Mouse (Mus musculus) hematopoietic stem cell, adult 5-6 weeks (primary cell): ENCODE data around the gene Dhrs11. TPM values are rescaled to one million over a fixed set of nuclear protein-coding genes. Genes with fewer than 3 reads are reported as not detected.
"Not testable (repeated sequence)": the region's sequence is repeated elsewhere in the genome, so short reads cannot be mapped to it uniquely, and the experiment has no call there.

ENCODE experiments used
- ATAC-seq, 2 experiments: fragments of 125-278 bp in 1 of 2; replicated peaks in 1 of 2; 2 replicates each; pipeline ENCODE4 v1.8.0; 2016 to 2017; ENCODE audit warnings: inconsistent platforms in 2 of 2, mild to moderate bottlenecking in 2 of 2, moderate number of reproducible peaks in 2 of 2, low read depth in 1 of 2, moderate TSS enrichment in 1 of 2; ENCODE audit not compliant: low FRiP score in 2 of 2, poor library complexity in 2 of 2, severe bottlenecking in 2 of 2, insufficient read depth in 1 of 2, low TSS enrichment in 1 of 2
- total RNA-seq: library from RNA; stranded (forward); fragments of 172-1452, 232-1000 nt; gene quantifications from 2 replicates; pipeline ENCODE4 v1.2.3, GENCODE M21; 2017

Gene Dhrs11
- total RNA-seq, result 21.3 and 22.0 TPM in 2 replicates

- peak; percentile 90 to 95 for ATAC-seq
These were observed at the start of gene Dhrs11 for GRCm38 (mm10) chr11:84828516-84829399. Dhrs11 (minus strand) TSS chr11:84828994.

DNA sequence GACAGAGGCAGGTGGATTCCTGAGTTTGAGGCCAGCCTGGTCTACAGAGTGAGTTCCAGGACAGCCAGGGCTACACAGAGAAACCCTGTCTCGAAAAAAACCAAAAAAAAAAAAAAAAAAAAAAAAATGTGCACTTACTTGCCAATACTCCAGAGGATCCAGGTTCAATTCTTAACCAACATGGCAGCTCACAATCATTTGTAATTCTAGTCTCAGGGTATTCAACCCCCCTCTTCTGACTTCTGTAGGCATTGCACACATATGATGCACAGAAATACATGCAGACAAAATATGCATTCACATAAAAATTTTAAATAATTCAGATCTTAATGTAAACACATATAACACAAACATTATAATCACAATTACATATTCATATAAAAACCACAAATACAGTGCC is 47.2 kb upstream of the Dhrs11 start:
- not testable (repeated sequence) for ATAC-seq

DNA sequence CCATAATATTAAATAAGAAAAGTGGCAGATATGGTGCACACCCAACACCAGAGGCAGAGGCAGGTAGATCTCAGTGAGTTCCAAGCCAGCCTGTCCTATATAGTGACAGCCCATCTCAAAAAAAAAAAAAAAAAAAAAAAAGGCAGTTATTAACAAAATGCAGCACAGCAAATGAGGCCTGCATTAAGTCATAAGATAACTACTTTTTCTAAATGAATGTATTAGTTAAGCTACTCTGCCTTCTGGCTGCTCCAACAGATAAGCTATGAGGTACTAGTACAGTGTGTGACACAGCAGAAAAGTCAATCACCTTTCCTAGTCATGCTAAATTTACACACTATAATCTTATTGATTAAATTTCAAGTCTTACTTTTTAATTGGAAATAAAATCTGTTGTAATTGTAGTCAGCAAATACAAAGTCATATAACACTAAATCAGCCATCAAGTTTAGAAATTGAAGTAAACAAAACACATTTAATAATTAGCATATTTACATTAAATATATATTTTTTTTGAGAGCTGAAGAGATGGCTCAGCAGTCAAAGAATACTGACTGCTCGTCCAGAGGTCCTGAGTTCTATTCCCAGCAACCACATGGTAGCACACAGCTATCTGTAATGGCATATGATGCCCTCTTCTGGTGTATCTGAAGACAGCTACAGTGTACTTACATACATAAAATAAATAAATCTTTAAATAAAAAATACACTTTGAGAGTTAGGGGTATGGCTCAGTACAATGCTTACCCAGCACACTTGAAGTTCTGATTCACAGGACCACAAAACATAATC is 44.4 kb upstream of the Dhrs11 start:
- ATAC-seq, result no peak

DNA sequence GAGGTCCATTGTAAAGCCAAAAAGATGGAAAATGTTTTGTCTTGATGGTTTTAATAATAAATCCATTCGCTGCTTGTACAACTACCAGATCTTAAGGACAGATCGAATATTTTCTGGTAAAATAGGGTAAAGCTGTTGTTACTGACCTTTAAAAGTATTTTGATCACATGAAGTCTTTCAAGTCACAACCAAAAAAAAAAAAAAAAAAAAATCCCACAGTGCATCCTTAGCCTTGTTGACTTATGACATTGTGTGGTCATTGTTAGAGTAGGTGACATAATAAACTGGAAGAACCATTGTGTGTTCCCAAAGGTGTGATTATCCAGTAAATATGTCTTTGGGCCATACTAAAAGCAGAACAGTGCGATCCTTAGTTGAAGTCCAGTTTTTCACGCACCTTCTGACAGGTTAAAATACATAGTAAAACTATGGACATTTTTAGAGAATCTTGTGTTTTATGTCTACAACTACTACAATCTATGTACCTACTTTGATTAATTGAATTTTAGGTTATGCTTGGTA is 42.8 kb upstream of the Dhrs11 start:
- no peak for ATAC-seq

GRCm38 (mm10) chr11:84871046-84871445 is 42.3 kb upstream of the Dhrs11 start:
- ATAC-seq, result peak in 1 of 2 experiments; percentile 1; a peak in 2 of 4 replicates

- peak; percentile 62 to 74 for ATAC-seq
These were observed 41.7 kb upstream of the Dhrs11 start, which contains the start of gene Ggnbp2 for GRCm38 (mm10) chr11:84870337-84871043. Ggnbp2 (minus strand) TSS chr11:84870817.

- peak; percentile 78 to 81 for ATAC-seq
These were observed 40.9 kb upstream of the Dhrs11 start for GRCm38 (mm10) chr11:84869537-84870232.

- ATAC-seq, result no peak
These were observed 40.0 kb upstream of the Dhrs11 start for GRCm38 (mm10) chr11:84868786-84869259.

GRCm38 (mm10) chr11:84867586-84867985 is 38.8 kb upstream of the Dhrs11 start:
- ATAC-seq, result no peak

- no peak for ATAC-seq
These were observed 36.5 kb upstream of the Dhrs11 start for GRCm38 (mm10) chr11:84865268-84865667.

DNA sequence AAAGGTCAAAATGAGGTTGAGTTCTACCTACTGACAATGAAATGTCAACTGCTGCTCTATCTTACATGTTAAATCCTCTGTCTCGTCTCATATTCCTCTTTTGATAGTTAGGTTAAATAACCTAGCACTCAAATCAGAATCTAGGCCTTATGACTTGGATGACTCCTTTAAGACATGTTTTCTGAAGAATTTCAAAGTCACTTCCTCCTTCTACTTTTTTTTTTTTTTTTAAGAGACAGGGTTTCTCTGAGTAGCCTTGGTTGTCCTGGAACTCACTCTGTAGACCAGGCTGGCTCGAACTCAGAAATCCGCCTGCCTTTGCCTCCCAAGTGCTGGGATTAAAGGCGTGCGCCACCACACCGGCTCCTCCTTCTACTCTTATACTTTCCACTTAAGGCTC is 26.5 kb upstream of the Dhrs11 start:
- no peak for ATAC-seq

DNA sequence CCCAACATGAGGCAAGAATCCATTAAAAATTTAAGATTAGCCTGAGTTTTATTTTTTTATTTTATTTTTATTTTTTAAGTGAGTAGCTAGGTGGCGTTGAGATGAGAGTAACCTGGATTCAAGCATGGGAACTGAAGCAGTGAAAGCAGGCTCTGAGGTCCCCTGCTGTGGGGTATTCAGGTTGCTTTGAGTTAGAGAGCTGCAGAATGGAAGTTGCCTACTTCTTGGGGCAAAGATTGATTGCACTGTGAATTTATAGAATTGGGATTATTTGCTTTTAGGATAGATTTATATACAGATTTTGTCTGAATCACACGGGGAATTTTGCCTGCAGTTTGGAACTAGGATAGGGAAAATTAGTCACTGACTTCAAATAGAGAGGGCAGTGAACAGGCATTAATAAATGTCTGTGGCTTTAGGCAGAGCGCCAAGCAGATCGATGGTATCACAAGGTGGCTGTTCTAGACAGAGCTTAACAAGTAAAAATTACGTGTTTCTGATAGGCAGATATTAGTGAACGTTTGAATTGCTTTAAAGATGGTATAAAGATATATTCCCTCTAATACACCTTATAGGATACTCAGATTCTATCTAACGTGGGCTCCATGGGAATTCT is 18.8 kb upstream of the Dhrs11 start:
- ATAC-seq, result no peak

- no peak for ATAC-seq
These were observed 18.1 kb upstream of the Dhrs11 start for GRCm38 (mm10) chr11:84846741-84847474.

GRCm38 (mm10) chr11:84839330-84839729 is 10.5 kb upstream of the Dhrs11 start:
- ATAC-seq, result no peak

DNA sequence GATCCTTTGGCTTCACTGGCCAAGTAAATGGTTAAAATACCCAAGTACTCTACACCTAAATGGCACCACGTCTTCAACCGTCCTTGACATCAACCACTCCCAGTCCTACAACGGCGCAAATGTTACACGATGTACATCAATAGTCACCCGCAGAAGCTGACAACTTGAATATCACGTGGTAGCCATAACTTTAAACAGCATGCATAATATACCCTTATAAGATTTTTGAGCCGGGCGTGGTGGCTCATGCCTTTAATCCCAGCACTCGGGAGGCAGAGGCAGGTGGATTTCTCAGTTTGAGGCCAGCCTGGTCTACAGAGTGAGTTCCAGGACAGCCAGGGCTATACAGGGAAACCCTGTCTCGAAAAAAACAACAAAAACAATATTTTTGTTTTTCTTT is 701 bp upstream of the Dhrs11 start:
- not testable (repeated sequence) for ATAC-seq
